Mouse (Mus musculus) spleen, embryonic (tissue): ENCODE data around the gene Zfp82.

Experiments
- CTCF ChIA-PET: fragments of 350-600 bp; sonication (Branson Sonifier 250); formaldehyde crosslinking; loops from one replicate; lab custom pipeline; 2022; lab: Charles Lee

Gene Zfp82

DNA sequence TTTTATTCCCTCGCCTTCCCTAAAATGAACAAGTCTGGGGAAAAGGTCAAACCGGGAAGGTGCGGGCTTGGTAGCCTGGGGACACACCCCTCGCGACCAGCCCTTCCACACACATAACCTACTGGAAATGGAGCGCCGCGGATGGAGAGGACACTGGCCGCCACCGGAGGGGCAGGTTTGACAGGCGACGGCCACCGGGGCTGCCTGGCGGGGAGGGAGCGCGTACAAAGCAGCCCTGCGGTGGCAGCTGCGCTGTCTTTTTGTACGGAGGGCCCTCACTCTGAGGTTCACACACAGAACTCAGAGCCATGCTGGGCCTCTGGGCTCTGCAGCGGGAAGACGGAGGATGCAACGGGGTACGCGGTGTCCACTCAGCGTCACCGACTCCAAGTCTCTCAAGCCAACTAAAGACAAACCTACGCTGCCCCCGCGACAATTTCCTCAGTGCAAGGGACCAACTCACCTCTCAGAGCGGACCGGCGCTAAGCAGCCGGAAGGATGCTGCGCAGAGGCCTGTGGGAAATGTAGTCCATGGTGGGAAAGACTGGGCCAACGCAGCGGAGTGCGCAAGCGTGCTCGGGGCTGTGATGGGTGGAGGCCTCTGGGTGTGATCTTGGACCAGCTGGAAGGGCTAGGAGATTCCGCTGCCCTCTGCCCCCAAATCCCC, 21.7 kb downstream of the Zfp82 start, which contains the start of gene Zfp14:
TSS of gene Zfp14 (minus strand) at position 499 of the 667 bp plus-strand sequence.
- CTCF ChIA-PET: no interaction called here

DNA sequence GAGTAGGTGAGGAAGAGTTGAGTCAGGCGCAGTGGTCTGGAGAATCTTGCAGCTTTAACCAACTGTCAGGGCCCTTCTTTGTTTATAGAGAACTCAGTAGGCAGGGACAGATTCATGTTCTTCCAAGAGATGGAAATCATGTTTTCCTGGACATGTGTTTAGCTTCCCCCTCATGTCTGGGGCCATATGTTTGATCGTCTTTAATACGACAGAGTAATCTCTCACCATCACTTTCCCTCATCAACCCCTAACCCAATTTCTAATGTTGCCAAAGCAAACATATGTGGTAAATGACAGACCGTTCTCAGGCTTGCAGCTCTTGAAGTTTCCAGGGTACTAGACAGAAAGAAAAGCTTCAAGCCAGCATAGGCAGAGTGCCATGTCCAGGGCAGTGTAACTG, 24.6 kb downstream of the Zfp82 start:
- CTCF ChIA-PET: no interaction called here

DNA sequence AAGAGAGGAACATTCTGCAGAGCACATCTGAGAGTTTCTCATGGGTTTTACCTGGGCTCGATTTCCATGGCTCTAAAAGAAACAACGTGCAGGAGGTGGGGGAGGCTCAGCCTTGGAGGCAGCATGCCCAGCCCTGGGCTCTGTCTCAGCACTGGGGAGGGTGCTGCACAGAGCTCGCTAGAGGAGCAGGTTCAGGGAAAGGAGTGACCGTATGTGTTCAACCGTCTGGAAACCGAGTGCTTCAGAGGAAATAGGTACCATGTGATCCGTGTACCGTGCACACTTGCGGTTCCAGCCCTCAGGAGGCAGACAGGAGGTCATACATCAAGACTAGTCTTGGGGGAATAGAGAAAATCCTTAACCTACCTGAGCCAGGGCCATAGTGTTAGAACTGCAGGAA, 28.3 kb downstream of the Zfp82 start:
- CTCF ChIA-PET: interaction anchor here (0.6 kb wide), 1 partner anchor 45 kb away, joined by 4 read pairs; no protein-coding TSS in a partner anchor

DNA sequence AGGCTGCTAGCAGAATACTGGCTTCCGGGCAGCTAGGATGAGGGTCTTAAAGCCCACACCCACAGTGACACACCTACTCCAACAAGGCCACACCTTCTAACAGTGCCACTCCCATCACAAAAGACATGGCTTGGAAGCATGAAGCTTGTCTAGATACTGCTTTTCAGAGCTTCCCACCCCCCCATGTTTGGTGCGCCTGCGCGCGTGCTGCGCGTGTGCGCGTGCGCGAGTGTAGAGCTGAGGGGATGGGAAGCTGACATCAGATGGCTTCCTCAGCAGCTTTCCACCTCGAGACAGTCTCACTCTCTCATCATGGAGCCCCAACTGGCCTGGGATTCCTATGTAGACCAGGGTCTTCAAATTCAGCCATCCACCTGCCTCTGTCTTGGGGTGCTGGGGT, 38.4 kb downstream of the Zfp82 start:
- CTCF ChIA-PET: no interaction called here

DNA sequence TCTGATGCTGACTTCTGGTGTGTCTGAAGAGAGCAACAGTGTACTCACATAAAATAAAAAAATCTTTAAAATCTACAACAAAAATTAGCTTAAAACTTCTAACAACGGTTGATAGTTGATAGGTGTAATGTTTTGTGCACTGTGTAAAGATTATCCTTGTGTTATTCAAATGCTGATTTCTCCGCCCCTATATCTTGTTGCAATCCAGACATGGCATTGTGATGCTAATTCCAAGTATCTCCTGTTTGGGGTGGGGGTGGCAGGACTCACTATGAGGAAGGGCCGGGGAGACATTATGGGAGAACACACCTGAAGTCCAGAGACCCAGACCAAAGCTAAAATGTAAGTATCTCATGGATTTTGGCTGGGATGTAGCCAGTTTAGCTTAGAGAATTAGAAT, 41.3 kb downstream of the Zfp82 start:
- CTCF ChIA-PET: no interaction called here

DNA sequence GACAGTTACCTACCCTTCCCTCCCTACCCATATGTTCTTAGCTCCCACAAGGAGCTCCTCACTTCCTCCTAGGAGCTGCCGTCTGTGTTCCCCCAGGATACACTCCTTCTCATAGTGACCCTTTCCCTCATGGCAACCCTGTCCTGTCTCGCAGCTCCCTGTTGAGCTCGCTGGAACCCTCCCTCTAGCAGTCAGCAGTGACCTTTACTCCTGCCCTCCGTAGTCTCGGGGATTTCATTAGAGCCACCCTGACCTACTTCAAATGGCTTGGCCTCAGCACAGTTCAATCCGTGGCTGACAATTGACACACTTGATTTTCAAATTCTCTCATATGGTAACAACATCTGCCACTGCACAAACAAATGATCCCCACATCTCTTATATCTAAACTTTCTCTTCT, 42.0 kb downstream of the Zfp82 start:
- CTCF ChIA-PET: no interaction called here

DNA sequence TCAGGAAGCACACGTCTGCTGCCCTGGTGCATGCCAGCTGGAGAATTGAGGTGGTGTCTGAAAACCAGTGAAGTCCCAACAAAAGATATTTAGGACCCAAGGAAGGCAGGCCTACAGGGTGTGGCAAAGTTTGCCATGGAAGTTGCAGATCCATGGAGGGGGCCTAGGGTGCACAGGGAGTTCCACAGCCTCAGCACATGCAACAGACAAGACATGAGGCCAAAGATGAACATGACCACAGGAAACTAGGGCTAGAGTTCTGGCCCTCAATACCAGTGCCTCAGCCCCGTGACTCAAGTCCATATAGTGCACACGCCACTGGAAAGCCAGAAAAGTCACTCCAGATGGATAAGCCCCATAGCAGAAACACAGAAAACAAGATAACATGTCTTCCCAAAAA, 44.1 kb downstream of the Zfp82 start:
- CTCF ChIA-PET: no interaction called here

DNA sequence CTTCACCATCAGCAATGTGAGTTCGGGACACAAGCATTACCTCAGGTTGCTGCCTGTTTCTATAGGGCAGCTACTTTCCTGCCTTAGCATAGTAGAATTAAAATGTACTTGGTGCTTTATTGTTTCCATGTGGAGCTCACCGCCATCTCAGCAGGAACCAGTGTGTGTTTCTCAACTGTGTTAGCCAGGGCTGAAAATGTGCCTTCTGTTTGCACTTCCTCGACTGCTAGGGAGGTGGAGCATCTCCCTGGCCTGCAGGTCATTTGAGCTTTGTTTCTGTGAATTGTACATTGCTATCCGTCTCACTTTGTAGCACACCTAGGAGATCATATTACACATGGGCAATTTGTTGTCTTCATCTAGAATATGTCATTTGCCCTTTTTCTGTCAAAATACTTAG, 45.4 kb downstream of the Zfp82 start:
- CTCF ChIA-PET: no interaction called here

DNA sequence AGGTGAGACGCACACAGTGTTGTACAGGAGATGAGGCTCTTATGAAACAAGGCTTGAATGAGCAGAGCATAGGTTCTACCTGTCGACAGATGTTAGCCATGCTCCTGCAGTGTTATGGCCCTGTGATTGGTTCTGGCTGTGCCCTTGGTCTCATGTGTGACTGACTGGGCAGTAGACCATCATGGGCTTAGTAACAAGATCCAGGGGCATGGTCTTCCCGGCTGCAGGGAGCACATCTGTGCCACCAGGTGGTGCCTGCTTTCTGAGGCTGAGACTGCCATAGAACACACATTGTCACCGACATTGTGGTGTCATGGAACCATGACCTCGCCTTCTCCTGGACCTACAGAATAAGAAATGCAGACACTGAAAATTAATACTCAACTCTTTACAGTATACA, 47.3 kb downstream of the Zfp82 start:
- CTCF ChIA-PET: no interaction called here

DNA sequence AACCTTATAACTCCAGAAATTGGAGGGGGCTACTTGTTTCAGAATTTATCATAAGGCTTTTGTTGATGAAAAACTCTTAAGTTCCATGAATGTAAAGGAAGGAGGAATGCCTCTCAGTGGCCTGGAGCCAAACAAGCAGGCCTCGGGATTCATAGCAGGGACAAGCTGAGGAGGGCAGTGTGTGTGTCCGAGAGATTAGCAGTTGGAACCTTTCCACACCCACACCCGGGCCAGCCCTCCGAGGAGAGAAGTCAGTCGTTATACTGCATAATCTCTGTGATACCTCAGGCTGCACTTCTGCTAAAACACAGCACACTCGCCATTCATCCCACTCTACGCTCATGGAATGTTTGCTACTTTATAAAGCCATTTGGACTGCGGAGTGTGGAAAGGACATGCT, 48.9 kb downstream of the Zfp82 start:
- CTCF ChIA-PET: no interaction called here

DNA sequence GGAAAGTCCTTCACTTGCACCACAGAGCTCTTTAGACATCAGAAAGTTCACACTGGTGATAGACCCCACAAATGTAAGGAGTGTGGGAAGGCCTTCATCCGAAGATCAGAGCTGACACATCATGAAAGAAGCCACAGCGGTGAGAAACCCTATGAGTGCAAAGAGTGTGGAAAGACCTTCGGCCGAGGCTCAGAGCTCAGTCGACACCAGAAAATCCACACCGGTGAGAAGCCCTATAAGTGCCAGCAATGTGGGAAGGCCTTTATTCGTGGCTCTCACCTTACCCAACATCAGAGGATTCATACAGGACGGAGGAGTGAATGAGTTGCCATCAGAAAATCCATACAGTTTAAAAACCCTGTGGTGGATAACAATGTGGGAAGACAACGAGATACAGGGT, 49.4 kb downstream of the Zfp82 start:
- CTCF ChIA-PET: interaction anchor here (0.6 kb wide), 1 partner anchor 64 kb away, joined by 3 read pairs; no protein-coding TSS in a partner anchor

DNA sequence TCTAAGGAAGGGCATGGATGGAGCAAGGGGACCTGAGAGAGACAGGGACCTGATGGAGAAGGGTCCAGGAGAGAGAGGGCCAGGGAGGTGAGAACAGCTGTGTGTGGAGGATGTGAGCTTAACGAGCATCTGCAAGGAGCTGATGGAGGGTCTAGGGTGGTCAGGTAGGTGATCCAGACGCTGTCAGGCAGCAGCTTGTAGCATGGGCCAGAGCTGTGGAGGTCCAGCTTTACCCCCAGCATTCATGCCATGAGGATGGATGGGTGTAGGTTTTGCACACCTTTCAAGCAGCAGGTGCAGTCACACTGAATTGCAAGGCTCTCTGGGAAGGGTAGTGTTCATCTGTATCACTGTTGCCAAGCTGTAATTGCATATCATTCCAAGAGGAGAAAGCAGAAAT, 53.2 kb downstream of the Zfp82 start:
- CTCF ChIA-PET: interaction anchor here (0.6 kb wide), 1 partner anchor 157 kb away, joined by 3 read pairs; no protein-coding TSS in a partner anchor

DNA sequence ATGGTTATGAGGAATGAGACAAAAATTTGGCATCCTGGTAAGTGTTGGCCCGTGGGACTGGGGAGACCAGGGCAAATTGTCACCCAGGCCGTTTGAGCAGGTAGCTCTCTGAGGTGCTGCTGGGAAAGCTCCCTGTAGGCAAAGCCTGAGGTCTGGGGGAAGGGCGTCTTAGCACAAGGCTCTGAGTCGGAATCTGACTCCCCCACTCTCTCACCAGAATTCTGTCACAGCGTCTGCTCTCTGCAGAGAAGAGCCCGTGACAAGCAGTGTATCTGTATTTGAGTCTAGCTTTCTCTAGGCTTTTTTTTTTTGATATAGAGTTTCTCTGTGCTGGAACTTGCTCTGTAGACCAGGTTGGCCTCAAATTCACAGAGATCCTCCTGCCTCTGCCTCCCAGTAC, 55.5 kb downstream of the Zfp82 start:
- CTCF ChIA-PET: no interaction called here

DNA sequence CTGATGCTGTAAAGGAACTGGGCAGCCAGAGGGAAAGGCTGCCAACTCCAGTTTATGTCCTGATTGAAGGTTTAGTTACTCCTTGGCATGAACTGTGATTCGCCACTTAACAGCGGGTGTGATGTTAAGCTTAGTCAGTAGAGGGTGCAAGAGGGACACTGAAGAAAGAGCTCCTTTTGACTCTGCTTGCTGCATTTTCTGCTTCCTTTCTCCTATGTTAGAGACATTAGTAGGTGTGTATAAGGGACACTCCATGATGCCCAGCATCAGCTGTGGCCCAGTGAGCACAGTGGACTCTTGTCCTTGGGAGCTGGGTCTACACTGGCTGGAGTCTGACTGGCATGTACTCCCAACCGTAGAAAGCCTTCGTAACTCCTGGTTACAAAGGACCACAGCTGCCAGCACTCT, 59.7 kb downstream of the Zfp82 start:
- CTCF ChIA-PET: interaction anchor here (0.5 to 1.5 kb wide), 2 partner anchors 79 to 712 kb away, joined by 3 to 4 read pairs; no protein-coding TSS in a partner anchor

DNA sequence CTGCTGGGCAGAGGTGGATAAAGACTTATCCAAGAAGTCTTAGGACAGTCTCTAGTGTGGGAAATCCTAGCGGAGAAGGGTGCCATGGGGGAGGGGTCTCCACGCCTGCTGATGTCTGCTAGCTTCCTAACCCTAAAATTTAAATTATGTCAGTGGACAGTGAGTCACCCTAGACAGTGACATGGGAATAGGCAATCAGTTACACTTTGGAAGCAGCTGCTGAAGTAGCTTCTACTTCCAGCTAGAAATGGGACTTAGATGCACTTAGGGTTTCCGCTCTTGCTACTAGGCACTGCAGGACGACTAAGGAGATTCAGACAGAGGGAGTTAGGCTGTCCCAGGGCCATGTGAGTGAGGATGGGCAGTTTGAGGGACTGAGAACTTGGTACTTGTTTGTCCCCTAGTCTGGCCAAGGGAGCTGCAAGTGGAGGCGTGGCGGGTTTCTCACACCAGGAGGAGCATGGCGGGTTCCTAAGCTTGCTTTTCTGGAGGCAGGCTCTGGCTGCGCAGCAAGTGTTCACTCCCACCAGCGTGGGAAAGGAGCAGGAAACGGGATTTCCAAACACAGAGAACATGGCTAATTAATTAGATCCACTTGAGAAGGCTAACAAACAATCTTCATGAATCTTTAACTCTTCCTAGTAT, 62.0 kb downstream of the Zfp82 start:
- CTCF ChIA-PET: interaction anchor here (1.0 kb wide), 1 partner anchor 21 kb away, joined by 3 read pairs; no protein-coding TSS in a partner anchor

DNA sequence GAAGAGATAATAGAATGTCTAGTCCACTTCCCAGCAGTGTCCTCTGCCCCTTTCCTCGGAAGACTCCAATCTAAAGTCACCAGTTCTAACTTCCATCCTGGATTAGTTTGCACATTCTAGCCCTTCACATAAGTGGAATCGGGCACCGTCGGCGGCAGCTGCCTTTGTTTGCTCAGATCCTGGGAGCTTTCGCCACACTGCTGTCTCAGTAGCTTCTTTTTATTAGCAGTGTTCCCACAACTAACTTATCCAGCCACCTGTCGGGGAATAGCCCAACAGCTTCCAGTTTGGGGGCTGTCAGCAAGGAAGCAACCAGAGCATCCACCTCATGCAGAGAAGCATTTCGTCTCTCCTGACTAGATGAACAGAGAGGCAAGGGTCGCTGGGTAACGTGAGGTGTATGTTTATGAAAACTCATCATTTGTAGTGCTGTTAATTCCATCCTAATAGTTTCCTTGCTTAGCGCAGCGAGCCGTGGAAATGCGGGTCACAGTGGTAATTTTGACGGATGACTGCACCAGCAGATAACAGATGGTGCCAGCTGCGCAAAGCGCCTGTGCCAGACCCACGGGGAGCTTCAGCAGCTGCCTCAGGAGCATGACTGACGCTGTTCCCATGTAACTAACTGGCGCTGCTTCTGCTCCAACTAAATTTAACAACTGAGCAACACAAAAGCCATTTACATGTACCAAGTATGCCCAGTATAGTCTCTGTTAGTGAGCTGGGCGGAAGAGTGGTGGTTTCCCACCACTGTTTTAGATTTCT, 63.2 kb downstream of the Zfp82 start:
- CTCF ChIA-PET: no interaction called here

DNA sequence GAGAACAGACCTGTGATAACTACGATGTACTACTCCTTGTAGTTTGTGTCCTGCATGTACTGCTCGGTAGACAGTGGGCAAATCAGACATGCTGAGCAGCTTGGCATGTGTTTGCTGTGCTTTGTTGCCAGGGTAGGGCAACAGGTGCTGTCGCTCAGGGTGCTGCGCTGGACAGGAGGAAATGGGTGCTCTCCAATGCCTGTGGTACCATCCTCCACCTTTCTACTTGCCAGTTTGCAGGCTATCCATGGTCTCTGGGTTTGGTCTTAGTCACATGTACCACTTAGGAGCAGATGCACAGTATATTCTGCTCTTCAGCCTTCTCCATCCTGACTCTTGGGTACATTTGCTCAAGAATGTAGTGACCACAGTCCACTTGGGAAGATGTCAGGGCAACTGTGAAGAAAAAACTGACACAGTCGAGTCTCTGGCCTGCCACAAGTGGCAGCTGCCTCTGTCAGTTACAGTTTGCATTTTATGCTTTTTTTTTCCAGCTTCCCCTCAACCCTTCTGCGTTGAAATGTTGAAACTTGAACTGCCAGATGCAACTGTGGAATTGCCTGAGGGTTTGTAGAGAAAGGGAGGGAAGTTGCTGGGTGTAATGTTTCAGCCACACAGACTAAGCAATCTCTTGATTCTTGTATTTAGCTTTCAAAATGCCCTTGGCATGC, 64.5 kb downstream of the Zfp82 start:
- CTCF ChIA-PET: no interaction called here

DNA sequence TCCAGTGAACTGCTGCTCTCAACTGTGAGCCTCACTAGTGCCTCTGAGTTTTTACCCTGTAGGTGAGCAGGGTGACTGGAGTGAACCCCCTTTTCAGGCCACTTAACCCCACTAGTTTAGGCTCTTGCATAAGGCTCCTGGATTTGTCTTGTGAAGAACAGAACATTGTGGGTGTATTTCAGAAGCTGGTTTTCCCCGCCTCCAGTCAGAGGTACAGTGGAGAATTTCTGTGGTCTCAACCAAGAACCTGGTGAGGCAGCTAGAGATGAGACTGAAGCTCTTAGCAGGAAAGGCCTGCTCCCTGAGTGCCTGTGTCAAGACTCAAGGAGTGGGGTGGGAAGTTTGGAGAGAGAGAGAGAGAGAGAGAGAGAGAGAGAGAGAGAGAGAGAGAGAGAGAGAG, 65.1 kb downstream of the Zfp82 start:
- CTCF ChIA-PET: no interaction called here
